Mouse (Mus musculus): ENCODE measurements at regions not wholly inside any gene's neighbourhood (a gene's known extent, or its start where the extent isn't known, plus 50 kb on each side); places are given as distances from the start of the nearest gene placed in this dataset.

DNA sequence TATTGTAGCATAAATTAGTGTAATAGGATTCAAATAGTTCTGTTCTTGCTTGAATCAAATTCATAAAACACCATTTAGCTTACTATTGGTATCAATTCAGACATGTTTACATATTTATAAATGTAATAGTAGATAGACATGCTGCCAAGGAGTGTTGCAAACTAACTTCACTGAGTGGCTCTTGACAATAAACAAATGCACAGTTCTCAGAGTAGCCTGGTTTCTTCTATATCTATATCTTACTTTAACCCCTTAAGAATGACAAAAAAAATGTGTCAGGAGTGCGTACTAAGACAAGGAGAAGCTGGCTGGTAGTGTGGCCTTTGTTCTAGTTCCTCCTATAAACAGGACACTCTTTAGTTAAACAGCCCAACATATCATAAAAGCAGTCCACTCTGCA is 213.0 kb upstream of the Nrsn1 start:
- no peaks in the 10 kb centered on the region for H3K4me1 ChIP-seq (ENCODE audit: control insufficient read depth, insufficient read depth, low read length)

DNA sequence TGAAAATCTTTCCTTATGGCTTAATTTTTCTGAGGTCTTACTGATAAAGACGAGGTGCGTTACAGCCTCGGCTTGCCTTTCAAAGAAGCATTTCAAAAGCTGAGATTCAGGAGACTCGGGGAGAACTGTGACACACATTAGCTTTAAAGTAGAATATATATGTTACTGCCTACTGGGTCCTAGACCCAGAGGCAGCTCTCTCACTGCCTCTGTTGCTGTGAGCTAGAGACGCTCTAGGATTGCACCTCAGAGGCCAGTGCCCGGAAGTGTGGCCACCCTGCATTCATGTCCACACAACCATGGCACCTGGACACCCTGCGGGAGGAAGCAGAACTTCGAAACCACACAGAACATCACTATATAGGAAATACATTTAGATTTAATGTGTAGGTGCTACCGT is 181.6 kb upstream of the Nrsn1 start:
- Histone ChIP-seq H3K27ac (ENCODE audit: control insufficient read depth, insufficient read depth, low read depth, low read length) (no peak overlapping the region), H3K27me3 (ENCODE audit: control insufficient read depth, insufficient read depth, low read length) (no peaks in the 10 kb centered on the region), H3K4me3 (ENCODE audit: control insufficient read depth, low read depth, low read length) (no peak overlapping the region), H3K36me3 (ENCODE audit: control insufficient read depth, insufficient read depth, low read length) (no peaks in the 10 kb centered on the region), H3K4me1 (ENCODE audit: control insufficient read depth, insufficient read depth, low read length) (no peaks in the 10 kb centered on the region)
- TF ChIP-seq CTCF (IDR thresholded peaks at IDR 0.05; ENCODE audit: control insufficient read depth, insufficient read depth, insufficient replicate concordance, low read depth, low read length) (no peak), POLR2A (IDR thresholded peaks at IDR 0.05; ENCODE audit: control insufficient read depth, low read depth, low read length) (no peak)

More for the DNA sequence above, 213.0 kb upstream of the Nrsn1 start:
- Histone ChIP-seq H3K27ac (ENCODE audit: control insufficient read depth, insufficient read depth, low read depth, low read length) (no peak overlapping the region), H3K36me3 (ENCODE audit: control insufficient read depth, insufficient read depth, low read length) (no peaks in the 10 kb centered on the region), H3K27me3 (ENCODE audit: control insufficient read depth, insufficient read depth, low read length) (no peaks in the 10 kb centered on the region), H3K4me3 (ENCODE audit: control insufficient read depth, low read depth, low read length) (no peak overlapping the region)
- TF ChIP-seq POLR2A (IDR thresholded peaks at IDR 0.05; ENCODE audit: control insufficient read depth, low read depth, low read length) (no peak), CTCF (IDR thresholded peaks at IDR 0.05; ENCODE audit: control insufficient read depth, insufficient read depth, insufficient replicate concordance, low read depth, low read length) (no peak)

DNA sequence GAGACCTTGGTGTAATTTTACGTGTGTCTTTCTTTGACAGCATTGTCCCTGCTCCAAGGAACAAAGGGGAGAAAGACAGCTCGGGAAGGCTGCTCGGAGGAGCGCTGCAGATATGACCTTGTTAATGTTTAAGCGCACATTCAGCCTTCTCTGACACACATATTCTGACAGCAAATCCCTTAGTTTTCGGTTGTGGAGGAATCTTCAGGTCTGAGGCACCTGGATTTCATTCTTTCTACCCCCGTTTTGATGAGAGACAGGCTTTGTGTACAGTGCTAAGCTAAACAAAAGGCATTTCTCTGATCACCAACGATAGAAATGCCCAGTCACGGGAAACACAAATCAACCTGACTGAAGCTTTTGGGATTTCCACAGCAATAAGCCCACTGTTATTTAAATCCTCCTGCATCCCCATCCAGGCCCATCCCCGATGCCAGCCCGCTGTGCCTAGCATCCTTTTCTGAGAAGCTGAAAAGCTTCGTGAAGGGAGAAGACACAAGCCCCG is 181.1 kb upstream of the Nrsn1 start:
- Histone ChIP-seq H3K36me3 (ENCODE audit: control insufficient read depth, insufficient read depth, low read length) (no peaks in the 10 kb centered on the region), H3K4me1 (ENCODE audit: control insufficient read depth, insufficient read depth, low read length) (no peaks in the 10 kb centered on the region), H3K27me3 (ENCODE audit: control insufficient read depth, insufficient read depth, low read length) (no peaks in the 10 kb centered on the region), H3K27ac (ENCODE audit: control insufficient read depth, insufficient read depth, low read depth, low read length) (no peak overlapping the region), H3K4me3 (ENCODE audit: control insufficient read depth, low read depth, low read length) (no peak overlapping the region)
- TF ChIP-seq CTCF (IDR thresholded peaks at IDR 0.05; ENCODE audit: control insufficient read depth, insufficient read depth, insufficient replicate concordance, low read depth, low read length) (no peak), POLR2A (IDR thresholded peaks at IDR 0.05; ENCODE audit: control insufficient read depth, low read depth, low read length) (no peak)

DNA sequence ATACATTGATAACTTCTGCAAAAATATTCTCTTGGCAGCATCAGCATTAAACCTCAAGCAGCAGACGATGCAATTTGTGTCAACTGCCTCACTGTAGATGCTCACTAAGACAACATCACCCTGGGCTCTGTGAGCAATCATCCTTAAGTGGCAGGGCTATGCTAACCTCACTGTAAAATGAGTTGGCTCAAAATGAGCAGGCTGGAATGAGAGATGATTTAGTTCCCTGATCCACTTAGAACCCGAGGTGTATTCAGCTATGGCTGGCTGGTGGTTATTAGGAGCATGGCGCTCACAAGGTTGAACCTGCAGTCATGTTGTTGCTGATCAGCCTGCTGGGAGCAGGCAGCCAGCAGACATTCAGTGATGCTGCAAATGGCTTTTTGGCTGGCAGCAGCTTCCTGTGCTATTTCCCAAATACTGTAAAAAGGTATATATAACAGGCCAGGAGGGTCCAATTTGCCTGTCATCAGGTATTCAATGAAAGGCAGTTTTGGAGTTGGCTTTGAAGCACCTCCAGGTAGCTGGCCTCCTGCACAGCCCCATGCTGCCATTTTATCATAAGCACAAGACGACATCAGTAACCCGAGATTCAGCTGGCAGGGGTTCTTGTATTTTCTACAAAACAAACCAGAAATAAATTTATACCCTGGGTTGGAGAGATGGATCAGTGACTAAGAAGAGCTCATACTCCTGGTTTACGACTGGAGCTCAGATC is 159.6 kb upstream of the Nrsn1 start:
- Histone ChIP-seq H3K27ac (ENCODE audit: control insufficient read depth, insufficient read depth, low read depth, low read length) (no peak overlapping the region), H3K4me3 (ENCODE audit: control insufficient read depth, low read depth, low read length) (no peak overlapping the region), H3K27me3 (ENCODE audit: control insufficient read depth, insufficient read depth, low read length) (no peaks in the 10 kb centered on the region), H3K36me3 (ENCODE audit: control insufficient read depth, insufficient read depth, low read length) (no peaks in the 10 kb centered on the region), H3K4me1 (ENCODE audit: control insufficient read depth, insufficient read depth, low read length) (no peaks in the 10 kb centered on the region)
- no peak for TF ChIP-seq POLR2A (IDR thresholded peaks at IDR 0.05; ENCODE audit: control insufficient read depth, low read depth, low read length)
- TF ChIP-seq CTCF (IDR thresholded peaks at IDR 0.05; ENCODE audit: control insufficient read depth, insufficient read depth, insufficient replicate concordance, low read depth, low read length) = no peak

DNA sequence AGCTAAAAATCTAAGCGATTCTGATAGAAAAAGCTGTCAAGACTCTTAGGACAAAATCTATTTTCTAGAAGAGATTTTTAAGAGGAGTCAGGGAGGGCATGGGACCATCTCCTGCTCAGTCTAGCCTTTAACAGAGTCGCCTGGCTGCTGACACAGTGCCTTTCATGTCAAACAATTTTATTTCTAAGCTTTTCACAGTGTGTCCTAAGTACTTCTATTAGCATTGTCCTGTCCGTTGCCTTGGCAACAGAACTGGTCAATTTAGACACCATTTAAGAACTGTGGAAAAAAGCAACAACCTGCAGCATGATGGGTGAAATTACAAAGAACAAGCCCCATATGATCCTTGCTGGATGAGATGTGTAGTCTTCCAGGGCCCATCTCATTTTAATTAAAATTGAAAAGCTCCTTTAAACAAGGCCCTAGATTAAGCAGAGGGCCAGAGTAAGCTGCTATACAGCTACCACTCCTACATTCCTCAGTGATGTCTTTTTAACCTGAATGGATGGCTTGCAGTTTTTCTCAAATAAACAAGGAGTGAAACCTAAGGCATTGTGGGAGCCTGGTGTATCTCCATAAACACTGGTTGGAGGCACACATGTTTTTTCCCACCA is 133.0 kb upstream of the Nrsn1 start:
- no peaks in the 10 kb centered on the region for H3K36me3 ChIP-seq (ENCODE audit: control insufficient read depth, insufficient read depth, low read length)
- TF ChIP-seq POLR2A (IDR thresholded peaks at IDR 0.05; ENCODE audit: control insufficient read depth, low read depth, low read length) (no peak), CTCF (IDR thresholded peaks at IDR 0.05; ENCODE audit: control insufficient read depth, insufficient read depth, insufficient replicate concordance, low read depth, low read length) (no peak)
- no peak overlapping the region for H3K4me3 ChIP-seq (ENCODE audit: control insufficient read depth, low read depth, low read length)
- no peaks in the 10 kb centered on the region; the same call in 1 of the 2 replicates for H3K4me1 ChIP-seq (ENCODE audit: control insufficient read depth, insufficient read depth, low read length)
- H3K27ac ChIP-seq (ENCODE audit: control insufficient read depth, insufficient read depth, low read depth, low read length) = no peak overlapping the region
- no peaks in the 10 kb centered on the region for H3K27me3 ChIP-seq (ENCODE audit: control insufficient read depth, insufficient read depth, low read length)

DNA sequence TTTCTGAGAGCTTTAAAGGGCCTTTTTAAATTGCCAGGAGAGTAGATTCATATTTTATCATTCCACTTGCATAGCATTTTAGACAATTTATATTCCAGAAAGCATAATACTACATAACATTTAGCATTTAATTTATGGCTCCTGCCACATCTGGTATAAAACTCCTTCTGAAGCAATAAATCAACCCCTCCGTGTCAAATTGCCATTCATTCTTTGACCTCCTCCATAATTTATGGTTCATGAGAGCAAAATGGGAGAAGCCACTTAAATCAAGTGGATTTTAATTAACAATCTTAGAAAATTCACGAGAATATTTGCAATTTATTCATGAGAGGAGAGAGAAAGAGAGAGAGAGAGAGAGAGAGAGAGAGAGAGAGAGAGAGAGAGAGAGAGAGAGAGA is 132.4 kb upstream of the Nrsn1 start:
- TF ChIP-seq POLR2A (IDR thresholded peaks at IDR 0.05; ENCODE audit: control insufficient read depth, low read depth, low read length) (no peak), CTCF (IDR thresholded peaks at IDR 0.05; ENCODE audit: control insufficient read depth, insufficient read depth, insufficient replicate concordance, low read depth, low read length) (no peak)
- Histone ChIP-seq H3K27me3 (ENCODE audit: control insufficient read depth, insufficient read depth, low read length) (no peaks in the 10 kb centered on the region), H3K27ac (ENCODE audit: control insufficient read depth, insufficient read depth, low read depth, low read length) (no peak overlapping the region), H3K4me3 (ENCODE audit: control insufficient read depth, low read depth, low read length) (no peak overlapping the region), H3K4me1 (ENCODE audit: control insufficient read depth, insufficient read depth, low read length) (no peaks in the 10 kb centered on the region; the same call in 1 of the 2 replicates), H3K36me3 (ENCODE audit: control insufficient read depth, insufficient read depth, low read length) (no peaks in the 10 kb centered on the region)

DNA sequence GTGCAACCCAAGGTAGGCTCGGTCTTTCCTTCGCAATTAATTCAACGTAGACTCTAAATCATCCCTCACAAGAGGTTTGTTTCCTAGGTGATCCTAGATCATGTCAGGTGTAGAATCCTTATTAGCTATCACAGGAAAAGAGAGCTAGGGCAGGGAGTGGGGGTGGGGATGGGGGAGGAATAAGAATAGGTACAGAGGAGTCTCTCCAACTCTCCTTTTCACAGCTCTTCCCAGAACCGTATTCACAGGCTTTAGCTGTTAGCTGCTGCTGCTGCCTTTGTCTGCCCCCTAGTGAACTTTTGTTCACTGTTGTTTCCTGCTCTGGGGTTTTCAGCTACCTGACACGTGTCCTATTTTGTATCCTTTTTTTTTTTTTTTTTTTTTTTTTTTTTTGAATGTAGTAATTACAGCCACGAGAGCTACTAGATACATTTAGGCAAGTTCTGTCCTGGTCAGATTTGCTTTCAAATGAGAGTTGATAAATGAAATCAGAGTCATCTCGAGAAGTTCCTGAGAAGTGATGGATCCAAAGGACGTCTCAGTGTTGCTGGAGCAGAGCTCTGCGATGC is 131.7 kb upstream of the Nrsn1 start:
- Histone ChIP-seq H3K27ac (ENCODE audit: control insufficient read depth, insufficient read depth, low read depth, low read length) (no peak overlapping the region), H3K27me3 (ENCODE audit: control insufficient read depth, insufficient read depth, low read length) (no peaks in the 10 kb centered on the region), H3K4me3 (ENCODE audit: control insufficient read depth, low read depth, low read length) (no peak overlapping the region), H3K36me3 (ENCODE audit: control insufficient read depth, insufficient read depth, low read length) (no peaks in the 10 kb centered on the region), H3K4me1 (ENCODE audit: control insufficient read depth, insufficient read depth, low read length) (no peaks in the 10 kb centered on the region; the same call in 1 of the 2 replicates)
- TF ChIP-seq POLR2A (IDR thresholded peaks at IDR 0.05; ENCODE audit: control insufficient read depth, low read depth, low read length) = no peak
- TF ChIP-seq CTCF (IDR thresholded peaks at IDR 0.05; ENCODE audit: control insufficient read depth, insufficient read depth, insufficient replicate concordance, low read depth, low read length) = no peak
